Mouse (Mus musculus) C2C12 (cell line): Measurements from ENCODE around the gene Sult3a1.

Experiments
- CEBPB ChIP-seq: IDR thresholded peaks from one replicate; pipeline ENCODE4 v1.6.1; 2011; ENCODE audit warnings: low read depth, mild to moderate bottlenecking, control low read depth, moderate library complexity
- CTCF ChIP-seq: IDR thresholded peaks from one replicate; pipeline ENCODE4 v1.5.1; 2011; ENCODE audit not compliant: control insufficient read depth, insufficient read depth, insufficient read length
- MAX ChIP-seq: IDR thresholded peaks from one replicate; pipeline ENCODE4 v1.6.1; 2011; ENCODE audit warnings: mild to moderate bottlenecking, control low read depth

GRCm38 (mm10) chr10:33904530-33905481 lies 47.3 kb downstream of the Sult3a1 start, which contains the start of gene Rsph4a:
- TF ChIP-seq CEBPB: no peak
- no peak for TF ChIP-seq CTCF
- no peak for TF ChIP-seq MAX
